In genomic region chr1:51479027-51479329, GRCm38 (mm10) we compare ENCODE assay signal across 8 mouse cellular contexts. TPM values are rescaled to one million over a fixed set of nuclear protein-coding genes. Genes with fewer than 3 reads are reported as not detected.
A peak's percentile ranks its signal among the peaks of the same experiment; 100 is the strongest.
DNase-seq lines count a peak whose midpoint lies in the region; ATAC-seq and TF ChIP-seq lines count a peak whose summit lies in the region.

No protein-coding gene starts in this region.

- peak overlapping the region; percentile 92 for H3K27ac ChIP-seq in heart, adult 2 months
- H3K27ac ChIP-seq in ES-Bruce4 (ENCODE audit: insufficient read depth, low read length) = peak overlapping the region; percentile 86
- H3K27ac ChIP-seq in forebrain, postnatal 0 days (ENCODE audit: low read depth, low read length) = no peak overlapping the region
- H3K27ac ChIP-seq in liver, embryonic 16.5 days (ENCODE audit: low read length) = peak overlapping the region; percentile 83

- H3K4me1 ChIP-seq in heart, adult 2 months (ENCODE audit: control insufficient read depth, insufficient read depth, low read length) = peaks cover 2% of the 10 kb centered on the region; the same call in 1 of the 2 replicates
- H3K4me1 ChIP-seq in ES-Bruce4 (ENCODE audit: control insufficient read depth, insufficient read depth, low read length) = no peaks in the 10 kb centered on the region
- 0 out of 2 replicates have a peak, but pooled peaks cover 4% of the 10 kb centered on the region for H3K4me1 ChIP-seq in forebrain, postnatal 0 days (ENCODE audit: insufficient read depth)
- peaks cover 12% of the 10 kb centered on the region for H3K4me1 ChIP-seq in liver, embryonic 16.5 days (ENCODE audit: control insufficient read depth, low read depth, low read length)

- no peaks in the 10 kb centered on the region for H3K79me2 ChIP-seq in heart, adult 2 months (replicated peaks; ENCODE audit: control insufficient read depth, insufficient read depth, low read length)

- TF ChIP-seq EP300 in heart, adult 2 months (IDR thresholded peaks at IDR 0.05; ENCODE audit: insufficient read depth, low read depth, low read length) = no peak
- no peak for TF ChIP-seq EP300 in ES-Bruce4 (IDR thresholded peaks at IDR 0.05; ENCODE audit: insufficient read depth, low read depth, low read length)

- no peak for TF ChIP-seq POLR2A in heart, adult 2 months (IDR thresholded peaks at IDR 0.05; ENCODE audit: insufficient read depth, low read depth, low read length)
- no peak for TF ChIP-seq POLR2A in ES-Bruce4 (IDR thresholded peaks at IDR 0.05; ENCODE audit: insufficient read depth, low read length)

- intact Hi-C loops in heart, adult 2 months (cut with DNase I) = loop anchor here (5.0 to 10.0 kb wide), 2 partner anchors 38 to 636 kb away; partner anchors contain the start of gene Stat1
- intact Hi-C loops in heart, postnatal 25 days (cut with DNase I) = loop anchor here (10.0 kb wide), 1 partner anchor 56 kb away; no protein-coding TSS in a partner anchor

- WGBS in heart, adult 2 months = 82% methylated on average over 1 of the region's 1 CpGs
- 67% methylated on average over 1 of the region's 1 CpGs for WGBS in forebrain, postnatal 0 days
- 39% methylated on average over 1 of the region's 1 CpGs for WGBS in liver, embryonic 16.5 days (ENCODE audit: insufficient replicate concordance)

- no peaks in the 10 kb centered on the region for H3K9me3 ChIP-seq in ES-Bruce4 (replicated peaks; ENCODE audit: control insufficient read depth, insufficient read depth, low read length, poor library complexity, severe bottlenecking)
- no peaks in the 10 kb centered on the region for H3K9me3 ChIP-seq in forebrain, postnatal 0 days (ENCODE audit: low read length)
- H3K9me3 ChIP-seq in liver, embryonic 16.5 days (replicated peaks; ENCODE audit: control insufficient read depth, low read length) = no peaks in the 10 kb centered on the region

- ATAC-seq in forebrain, postnatal 0 days = no peak
- no peak for ATAC-seq in liver, embryonic 16.5 days (ENCODE audit: low read depth)

- peak overlapping the region; percentile 93 for H3K4me3 ChIP-seq in heart, adult 2 months
- H3K4me3 ChIP-seq in ES-Bruce4 (ENCODE audit: low read depth, low read length) = peak overlapping the region; percentile 31; the same call in 1 of the 2 replicates
- H3K4me3 ChIP-seq in forebrain, postnatal 0 days (ENCODE audit: low read depth, low read length) = peak overlapping the region; percentile 60
- peak overlapping the region; percentile 81 for H3K4me3 ChIP-seq in liver, embryonic 16.5 days (ENCODE audit: low read depth, low read length)

- no peaks in the 10 kb centered on the region for H3K27me3 ChIP-seq in heart, adult 2 months (ENCODE audit: control insufficient read depth, insufficient read depth, low read length)
- no peaks in the 10 kb centered on the region for H3K27me3 ChIP-seq in ES-Bruce4 (ENCODE audit: control insufficient read depth, insufficient read depth, low read length, poor library complexity, severe bottlenecking)
- H3K27me3 ChIP-seq in forebrain, postnatal 0 days (ENCODE audit: insufficient read depth, low read length) = no peaks in the 10 kb centered on the region
- H3K27me3 ChIP-seq in liver, embryonic 16.5 days (ENCODE audit: control insufficient read depth, insufficient read depth, low read depth, low read length) = peaks cover 2% of the 10 kb centered on the region; the same call in 1 of the 2 replicates

- peak overlapping the region; percentile 99 for H3K4me2 ChIP-seq in forebrain, postnatal 0 days (ENCODE audit: low read depth)
- H3K4me2 ChIP-seq in liver, embryonic 16.5 days (ENCODE audit: low read depth, low read length) = peak overlapping the region; percentile 71

- H3K36me3 ChIP-seq in heart, adult 2 months (ENCODE audit: control insufficient read depth, insufficient read depth, low read length) = peaks cover 11% of the 10 kb centered on the region
- H3K36me3 ChIP-seq in ES-Bruce4 (ENCODE audit: control insufficient read depth, insufficient read depth, low read length, poor library complexity, severe bottlenecking) = peaks cover 8% of the 10 kb centered on the region
- H3K36me3 ChIP-seq in forebrain, postnatal 0 days (ENCODE audit: insufficient read depth) = no peaks in the 10 kb centered on the region
- no peaks in the 10 kb centered on the region for H3K36me3 ChIP-seq in liver, embryonic 16.5 days (ENCODE audit: control insufficient read depth, insufficient read depth)

- H3K9ac ChIP-seq in heart, adult 2 months (ENCODE audit: low read depth, low read length) = no peak overlapping the region
- peak overlapping the region; percentile 62 for H3K9ac ChIP-seq in ES-Bruce4 (ENCODE audit: low read depth, poor library complexity, severe bottlenecking)
- H3K9ac ChIP-seq in forebrain, postnatal 0 days = no peak overlapping the region
- peak overlapping the region; percentile 81 for H3K9ac ChIP-seq in liver, embryonic 16.5 days (ENCODE audit: low read depth, low read length)

- no peak for TF ChIP-seq CTCF in heart, adult 2 months (IDR thresholded peaks at IDR 0.05)
- no peak for TF ChIP-seq CTCF in ES-Bruce4 (IDR thresholded peaks at IDR 0.05; ENCODE audit: low read depth, low read length)
- no peak for TF ChIP-seq CTCF in forebrain, postnatal 0 days (IDR thresholded peaks at IDR 0.05; ENCODE audit: low read depth)

- no peak for DNase-seq in heart, adult 2 months
- DNase-seq in heart, postnatal 25 days (ENCODE audit: low spot score) = no peak
- no peak for DNase-seq in forebrain, postnatal 0 days
- no peak for DNase-seq in thymus, postnatal 10 days (ENCODE audit: low spot score in 2 of 2)
- no peak for DNase-seq in B cell, adult 2 months
- no peak for DNase-seq in cerebellum, adult 11-12 months

RNA-seq across cellular contexts. Expression of gene Nabp1, which starts 0.8 kb away (rescaled TPM):
- 10 to 100 TPM; 31.0 to 40.4 TPM for total RNA-seq in heart, adult 2 months (2021)
- 27.0 and 30.1 TPM in 2 replicates for polyA plus RNA-seq in heart, adult 2 months (2012; rRNA removed)
- 10 to 100 TPM; 33.6 to 37.4 TPM for total RNA-seq in heart, postnatal 25 days (2021)
- 126 and 145 TPM in 2 replicates for polyA plus RNA-seq in ES-Bruce4 (2011; ENCODE audit: insufficient read depth, insufficient read length, low read depth, missing spikeins)
- total RNA-seq in forebrain, postnatal 0 days (2014; rRNA removed) = 7.5 and 8.2 TPM in 2 replicates
- polyA plus RNA-seq in forebrain, postnatal 0 days (2015; fragmentation: Nextera tagmentation; extraction: Ambion mirVana) = 3.4 and 6.3 TPM in 2 replicates
- polyA plus RNA-seq in liver, embryonic 16.5 days (2015; fragmentation: Nextera tagmentation; extraction: Ambion mirVana) = 9.4 and 11.3 TPM in 2 replicates

Comparison
In these comparisons a context has a peak if more than half of its experiments do, and no peak if none do; other contexts are left out.
1. H3K4me3 ChIP-seq: peak in every context shown above with its lines; median percentile 93 in heart, adult 2 months; 81 in liver, embryonic 16.5 days; 60 in forebrain, postnatal 0 days; 31 in ES-Bruce4.
2. H3K9ac ChIP-seq: peak in ES-Bruce4 (single experiment) and liver, embryonic 16.5 days (single experiment); none in heart, adult 2 months (single experiment) and forebrain, postnatal 0 days (single experiment).